In the genomic region with DNA sequence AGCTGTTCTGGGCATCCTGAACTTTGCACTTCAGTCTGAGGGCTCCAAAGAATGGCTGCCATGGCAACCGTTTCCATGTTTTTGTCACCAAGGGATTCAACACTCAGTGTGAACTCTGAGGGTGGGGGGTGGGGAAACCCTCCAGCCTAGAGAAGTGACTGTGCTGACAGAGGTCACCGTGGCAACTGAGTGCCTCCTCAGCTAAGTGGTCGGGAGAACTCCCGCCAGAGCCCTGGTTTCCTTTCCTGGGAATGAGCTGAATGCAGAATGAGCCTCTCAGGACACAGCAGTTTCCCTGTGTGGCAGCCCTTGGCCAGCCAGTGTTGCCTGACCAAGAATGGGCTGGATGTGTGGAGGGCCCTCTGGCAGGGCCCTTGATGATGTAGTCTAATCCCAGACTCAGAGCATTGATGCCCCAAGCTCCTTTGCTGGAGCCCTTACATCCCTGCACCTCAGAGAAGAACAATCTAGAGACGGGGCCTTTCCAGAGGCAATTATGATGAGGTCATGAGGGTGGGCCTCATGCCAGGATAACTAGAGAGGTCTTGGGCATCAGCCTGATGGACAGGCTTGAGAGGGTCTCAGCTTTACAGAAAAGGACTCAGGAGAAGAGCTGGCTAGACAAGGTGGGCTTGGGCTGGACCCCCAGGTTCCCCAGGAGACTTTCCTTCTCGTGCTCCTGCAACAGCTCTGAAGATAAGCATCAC, we compare ENCODE assay signal across 8 mouse cellular contexts.
DNase-seq lines count a peak whose midpoint lies in the region; ATAC-seq and TF ChIP-seq lines count a peak whose summit lies in the region.

No protein-coding gene starts in this region.

- DNase-seq in left cerebral cortex, postnatal 4 days = peak; percentile 52
- no peak for DNase-seq in left cerebral cortex, adult 2 months (ENCODE audit: extremely low spot score in 1 of 2, low spot score in 2 of 2)
- DNase-seq in hindbrain, embryonic 10.5 days (ENCODE audit: low spot score) = peak; percentile 90
- peak; percentile 75 for DNase-seq in lung, postnatal 0 days (ENCODE audit: low spot score)
- DNase-seq in layer of hippocampus, postnatal 36 days = no peak
- no peak for DNase-seq in right cerebral cortex, postnatal 25 days

- H3K9me3 ChIP-seq in hindbrain, embryonic 10.5 days = no peaks in the 10 kb centered on the region
- no peaks in the 10 kb centered on the region for H3K9me3 ChIP-seq in lung, postnatal 0 days (ENCODE audit: low read length)
- no peaks in the 10 kb centered on the region for H3K9me3 ChIP-seq in stomach, embryonic 16.5 days (replicated peaks; ENCODE audit: control insufficient read depth, low read length)

- TF ChIP-seq EP300 in lung, postnatal 0 days (IDR thresholded peaks at IDR 0.05) = no peak

- 21% methylated on average over 6 of the region's 6 CpGs for WGBS in hindbrain, embryonic 10.5 days
- 27% methylated on average over 6 of the region's 6 CpGs for WGBS in lung, postnatal 0 days
- 40% methylated on average over 6 of the region's 6 CpGs for WGBS in stomach, embryonic 16.5 days

- H3K27ac ChIP-seq in left cerebral cortex, adult 2 months = no peak overlapping the region
- peak overlapping the region; percentile 90 for H3K27ac ChIP-seq in hindbrain, embryonic 10.5 days
- H3K27ac ChIP-seq in lung, postnatal 0 days (ENCODE audit: low read length) = no peak overlapping the region
- H3K27ac ChIP-seq in stomach, embryonic 16.5 days (ENCODE audit: low read length) = peak overlapping the region; percentile 23; the same call in 1 of the 2 replicates

- peaks cover 41% of the 10 kb centered on the region for H3K36me3 ChIP-seq in hindbrain, embryonic 10.5 days
- H3K36me3 ChIP-seq in lung, postnatal 0 days (ENCODE audit: insufficient read depth, low read length) = no peaks in the 10 kb centered on the region
- no peaks in the 10 kb centered on the region for H3K36me3 ChIP-seq in stomach, embryonic 16.5 days (ENCODE audit: control insufficient read depth, insufficient read depth, low read length)

- peaks cover 80% of the 10 kb centered on the region for H3K4me1 ChIP-seq in hindbrain, embryonic 10.5 days (replicated peaks)
- H3K4me1 ChIP-seq in lung, postnatal 0 days (ENCODE audit: insufficient read depth, low read depth, low read length) = peaks cover 12% of the 10 kb centered on the region
- H3K4me1 ChIP-seq in stomach, embryonic 16.5 days (ENCODE audit: control insufficient read depth, insufficient read depth, low read length) = peaks cover 38% of the 10 kb centered on the region

- H3K4me3 ChIP-seq in left cerebral cortex, adult 2 months = no peak overlapping the region
- peak overlapping the region; percentile 16 for H3K4me3 ChIP-seq in hindbrain, embryonic 10.5 days
- H3K4me3 ChIP-seq in lung, postnatal 0 days (ENCODE audit: low read depth, low read length) = no peak overlapping the region
- no peak overlapping the region for H3K4me3 ChIP-seq in stomach, embryonic 16.5 days (replicated peaks; ENCODE audit: low read length)

- H3K4me2 ChIP-seq in lung, postnatal 0 days (replicated peaks; ENCODE audit: low read depth, low read length) = no peak overlapping the region
- H3K4me2 ChIP-seq in stomach, embryonic 16.5 days (ENCODE audit: low read depth, low read length) = no peak overlapping the region

- no peak for TF ChIP-seq CTCF in left cerebral cortex, adult 2 months (IDR thresholded peaks at IDR 0.05)
- TF ChIP-seq CTCF in lung, postnatal 0 days (IDR thresholded peaks at IDR 0.05) = no peak

- ATAC-seq in lung, postnatal 0 days = peak; percentile 65
- ATAC-seq in stomach, embryonic 16.5 days (ENCODE audit: insufficient read depth, low FRiP score) = no peak
- no peak for ATAC-seq in megakaryocyte progenitor cell, adult 5-6 weeks (replicated peaks; ENCODE audit: poor library complexity)

- intact Hi-C loops in left cerebral cortex, postnatal 4 days (cut with DNase I) = no loop called here
- intact Hi-C loops in left cerebral cortex, adult 2 months (cut with DNase I) = no loop called here

- peaks cover 44% of the 10 kb centered on the region for H3K27me3 ChIP-seq in hindbrain, embryonic 10.5 days (ENCODE audit: insufficient read depth, poor library complexity, severe bottlenecking)
- no peaks in the 10 kb centered on the region for H3K27me3 ChIP-seq in lung, postnatal 0 days (replicated peaks; ENCODE audit: insufficient read depth, low read length)
- no peaks in the 10 kb centered on the region for H3K27me3 ChIP-seq in stomach, embryonic 16.5 days (ENCODE audit: control insufficient read depth, insufficient read depth, low read length)

- no peak overlapping the region for H3K9ac ChIP-seq in lung, postnatal 0 days (replicated peaks; ENCODE audit: low read depth)
- no peak overlapping the region for H3K9ac ChIP-seq in stomach, embryonic 16.5 days (ENCODE audit: low read length)

Comparison
In these comparisons a context has a peak if more than half of its experiments do, and no peak if none do; other contexts are left out.
1. DNase-seq: peak in left cerebral cortex, postnatal 4 days (single experiment), hindbrain, embryonic 10.5 days (single experiment) and lung, postnatal 0 days (single experiment); none in left cerebral cortex, adult 2 months (0 of 2), layer of hippocampus, postnatal 36 days (0 of 2) and right cerebral cortex, postnatal 25 days (single experiment).
2. H3K27ac ChIP-seq: peak in hindbrain, embryonic 10.5 days (single experiment) and stomach, embryonic 16.5 days (single experiment); none in left cerebral cortex, adult 2 months (single experiment) and lung, postnatal 0 days (single experiment).